Mouse (Mus musculus) embryonic facial prominence, embryonic 10.5 days (tissue): ENCODE measurements around the gene Aff3. TPM values are rescaled to one million over a fixed set of nuclear protein-coding genes. Genes with fewer than 3 reads are reported as not detected.
A peak's percentile ranks its signal among the peaks of the same experiment; 100 is the strongest.

Experiments
- DNase-seq: peaks from one replicate; pipeline ENCODE4 v3.0.0-alpha.2; 2017; ENCODE audit warnings: low spot score
- H3K27ac ChIP-seq: fragments of 300-500 bp; sonication (generic); replicated peaks from 2 replicates; pipeline ENCODE4 v1.5.1; 2016; ENCODE audit warnings: mild to moderate bottlenecking
- H3K27me3 ChIP-seq: fragments of 300-500 bp; sonication (generic); replicated peaks from 2 replicates; pipeline ENCODE4 v1.6.1; 2016; ENCODE audit warnings: low read depth, mild to moderate bottlenecking; ENCODE audit not compliant: poor library complexity, severe bottlenecking
- H3K36me3 ChIP-seq: fragments of 300-500 bp; sonication (generic); replicated peaks from 2 replicates; pipeline ENCODE4 v1.6.1; 2016; ENCODE audit warnings: mild to moderate bottlenecking, moderate library complexity
- H3K4me1 ChIP-seq: fragments of 300-500 bp; sonication (generic); 2 replicates; pipeline ENCODE4 v1.6.1; 2016
- H3K4me3 ChIP-seq: fragments of 300-500 bp; sonication (generic); 2 replicates; pipeline ENCODE4 v1.5.1; 2016; ENCODE audit warnings: mild to moderate bottlenecking, moderate library complexity
- H3K9me3 ChIP-seq: fragments of 300-500 bp; sonication (generic); 2 replicates; pipeline ENCODE4 v1.6.1; 2016; ENCODE audit warnings: mild to moderate bottlenecking
- WGBS: fragments of 180-500 bp; shearing (Covaris S2); methylation state at CpG from one replicate; pipeline ENCODE4 v1.1.7; 2016; 5-methylcytosine and 5-hydroxymethylcytosine counted together
- polyA plus RNA-seq: library from polyadenylated mRNA; unstranded; fragments of >200 nt; fragmentation: Nextera tagmentation; extraction: Ambion mirVana; gene quantifications from 2 replicates; pipeline ENCODE4 v1.2.1, GENCODE M21; 2016

Aff3 gene
- polyA plus RNA-seq, 1 experiment from 2014 or later, result 8.7 TPM

- H3K4me3 ChIP-seq, result no peak overlapping the region
- no peaks in the 10 kb centered on the region for H3K4me1 ChIP-seq
- H3K36me3 ChIP-seq, result no peaks in the 10 kb centered on the region
- no peaks in the 10 kb centered on the region for H3K27me3 ChIP-seq
- 93% methylated on average over 1 of the region's 1 CpGs for WGBS
- H3K9me3 ChIP-seq, result no peaks in the 10 kb centered on the region
- no peak overlapping the region for H3K27ac ChIP-seq
- no peak for DNase-seq
Measured at GRCm38 (mm10) chr1:38286551-38286950, 378.2 kb downstream of the Aff3 start.

GRCm38 (mm10) chr1:38280549-38280948 lies 384.2 kb downstream of the Aff3 start:
- H3K4me1 ChIP-seq, result no peaks in the 10 kb centered on the region
- no peaks in the 10 kb centered on the region for H3K9me3 ChIP-seq
- no peak for DNase-seq
- no peak overlapping the region for H3K27ac ChIP-seq
- H3K27me3 ChIP-seq, result no peaks in the 10 kb centered on the region
- 89% methylated on average over 7 of the region's 7 CpGs for WGBS
- H3K4me3 ChIP-seq, result no peak overlapping the region
- H3K36me3 ChIP-seq, result no peaks in the 10 kb centered on the region

- Histone ChIP-seq H3K9me3 (no peaks in the 10 kb centered on the region), H3K4me3 (no peak overlapping the region), H3K4me1 (peaks cover 10% of the 10 kb centered on the region), H3K27me3 (no peaks in the 10 kb centered on the region), H3K36me3 (peaks cover 5% of the 10 kb centered on the region), H3K27ac (no peak overlapping the region)
- no peak for DNase-seq
- WGBS, result 99% methylated on average over 2 of the region's 2 CpGs
Measured at GRCm38 (mm10) chr1:38271312-38271711, 393.4 kb downstream of the Aff3 start.

DNA sequence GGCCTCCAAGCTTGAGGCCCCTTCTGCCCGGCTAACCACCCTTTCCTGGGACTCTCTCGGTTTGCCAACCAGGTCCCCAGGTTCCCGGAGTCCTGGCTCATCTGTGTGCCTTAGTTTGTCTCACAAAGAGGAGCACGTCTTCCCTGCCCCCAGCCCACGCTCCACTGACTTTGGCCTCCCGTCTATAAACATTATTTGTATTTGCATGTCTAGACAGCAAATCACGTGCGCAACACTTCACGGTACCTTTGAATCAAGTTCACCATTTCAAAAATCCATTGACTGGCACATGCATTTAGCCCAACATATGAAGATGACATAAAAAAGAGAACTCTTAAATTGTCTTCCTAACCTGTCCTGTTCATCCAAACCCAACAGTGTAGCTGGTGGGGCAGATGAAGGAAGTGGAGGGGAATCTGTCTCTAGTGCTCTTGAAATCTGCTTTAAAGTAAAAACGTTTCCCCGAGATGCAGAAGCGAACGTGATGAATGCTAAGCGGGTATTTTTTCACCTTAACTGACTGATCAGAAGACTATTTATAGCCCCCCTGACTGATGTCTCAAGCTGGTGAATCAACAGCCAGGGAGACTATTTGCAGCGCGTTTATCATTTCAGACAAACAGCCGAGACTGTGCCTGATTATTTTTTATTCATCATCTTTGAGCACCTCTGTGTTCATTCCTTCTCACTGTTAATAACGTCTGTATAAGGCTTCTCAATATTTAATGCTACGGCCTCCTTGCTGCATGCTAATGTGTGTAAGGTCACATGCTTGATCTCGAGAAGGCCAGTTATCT lies 396.3 kb downstream of the Aff3 start:
- no peak for DNase-seq
- Histone ChIP-seq H3K4me1 (peaks cover 16% of the 10 kb centered on the region), H3K27me3 (no peaks in the 10 kb centered on the region), H3K27ac (no peak overlapping the region), H3K9me3 (no peaks in the 10 kb centered on the region), H3K36me3 (peaks cover 27% of the 10 kb centered on the region), H3K4me3 (no peak overlapping the region)
- 86% methylated on average over 20 of the region's 20 CpGs for WGBS

GRCm38 (mm10) chr1:38263251-38263650 lies 401.5 kb downstream of the Aff3 start:
- Histone ChIP-seq H3K9me3 (no peaks in the 10 kb centered on the region), H3K4me3 (no peak overlapping the region), H3K4me1 (peaks cover 46% of the 10 kb centered on the region), H3K27ac (no peak overlapping the region), H3K36me3 (peaks cover 27% of the 10 kb centered on the region), H3K27me3 (no peaks in the 10 kb centered on the region)
- WGBS, result 57% methylated on average over 8 of the region's 8 CpGs
- DNase-seq, result no peak

- no peak overlapping the region for H3K27ac ChIP-seq
- H3K4me3 ChIP-seq, result no peak overlapping the region
- H3K9me3 ChIP-seq, result no peaks in the 10 kb centered on the region
- 69% methylated on average over 11 of the region's 11 CpGs for WGBS
- DNase-seq, result no peak
- no peaks in the 10 kb centered on the region for H3K27me3 ChIP-seq
- H3K4me1 ChIP-seq, result peaks cover 46% of the 10 kb centered on the region
- H3K36me3 ChIP-seq, result peaks cover 27% of the 10 kb centered on the region
Measured at GRCm38 (mm10) chr1:38262362-38263154, 402.2 kb downstream of the Aff3 start.

DNA sequence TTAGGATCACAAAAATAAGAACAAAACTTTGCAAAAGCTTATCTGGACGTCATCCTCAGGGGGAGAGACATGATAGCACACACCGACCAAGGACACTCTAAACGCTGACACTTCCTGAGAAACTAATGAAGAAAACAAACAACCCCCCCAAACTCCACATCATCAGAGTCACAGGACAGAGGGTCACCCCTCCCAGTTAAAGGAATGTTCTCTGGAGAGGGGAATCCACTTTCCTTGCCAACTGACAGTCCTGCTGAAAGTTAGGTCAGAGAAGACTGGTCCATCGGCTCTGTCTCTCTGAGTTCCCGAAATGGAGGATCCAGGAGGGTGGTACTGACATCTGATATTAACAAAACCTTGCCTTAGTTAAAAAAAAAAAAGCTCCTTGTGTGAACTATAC lies 403.7 kb downstream of the Aff3 start:
- Histone ChIP-seq H3K27me3 (no peaks in the 10 kb centered on the region), H3K4me1 (peaks cover 58% of the 10 kb centered on the region), H3K9me3 (no peaks in the 10 kb centered on the region), H3K4me3 (no peak overlapping the region), H3K27ac (no peak overlapping the region), H3K36me3 (peaks cover 20% of the 10 kb centered on the region)
- 74% methylated on average over 5 of the region's 5 CpGs for WGBS
- no peak for DNase-seq

DNA sequence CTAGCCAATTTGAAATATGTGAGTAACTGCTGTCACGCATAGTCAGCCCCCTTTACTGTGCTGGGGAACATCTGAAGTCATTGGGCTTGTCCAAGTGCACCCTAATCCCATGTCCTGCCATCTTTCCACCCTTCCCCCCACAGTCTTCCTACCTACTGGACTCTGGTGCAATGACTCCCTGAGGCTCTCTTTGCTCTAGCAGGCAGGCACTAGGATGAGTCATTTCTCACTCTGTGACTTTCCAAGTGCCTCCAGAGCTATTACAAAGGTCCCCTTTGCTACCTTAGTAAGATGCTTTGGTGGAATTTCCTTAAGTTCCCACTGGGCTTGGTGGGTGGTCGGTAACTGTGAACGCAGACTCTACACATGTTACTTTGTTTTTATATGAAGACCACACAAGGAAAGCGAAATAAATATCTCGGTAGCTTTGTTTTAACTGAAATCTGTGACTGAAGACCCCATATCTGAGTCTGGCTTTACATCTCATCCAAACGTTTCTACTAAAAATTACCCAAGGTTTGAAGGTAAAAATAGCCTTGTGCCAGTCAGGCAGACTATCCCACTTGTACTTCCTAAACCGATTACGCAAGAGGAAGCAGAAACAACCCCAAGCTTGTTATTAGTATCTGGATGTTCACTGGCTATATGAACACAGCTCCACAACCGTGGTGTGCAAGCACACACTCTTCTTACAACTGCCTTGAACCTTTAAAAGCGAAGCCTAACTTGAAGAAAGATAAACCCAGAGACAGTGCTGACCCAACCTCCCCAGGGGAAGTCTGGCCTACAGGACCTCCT lies 405.0 kb downstream of the Aff3 start:
- WGBS, result 81% methylated on average over 10 of the region's 10 CpGs
- H3K9me3 ChIP-seq, result no peaks in the 10 kb centered on the region
- H3K36me3 ChIP-seq, result peaks cover 7% of the 10 kb centered on the region
- no peak for DNase-seq
- H3K4me3 ChIP-seq, result no peak overlapping the region
- no peaks in the 10 kb centered on the region for H3K27me3 ChIP-seq
- H3K4me1 ChIP-seq, result peaks cover 64% of the 10 kb centered on the region
- H3K27ac ChIP-seq, result no peak overlapping the region

DNA sequence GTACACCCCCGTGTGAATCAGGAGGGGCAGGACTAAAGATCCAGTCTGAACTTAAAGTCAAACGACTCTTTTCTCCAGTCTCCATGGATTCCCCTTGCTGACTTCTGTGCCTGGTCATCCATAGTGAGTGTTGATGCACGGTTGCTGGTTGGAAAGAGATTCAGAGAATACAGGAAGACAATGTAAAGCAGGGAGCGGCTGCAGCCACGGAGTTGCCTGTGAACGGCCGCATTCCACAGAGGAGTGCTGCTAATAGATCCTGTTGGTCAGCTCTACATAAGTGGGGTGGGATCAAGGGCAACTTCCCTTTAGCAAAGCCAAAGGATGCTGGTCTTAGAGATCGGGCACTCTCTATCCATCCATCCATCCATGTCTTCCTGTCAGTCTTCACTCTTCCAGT lies 410.3 kb downstream of the Aff3 start:
- Histone ChIP-seq H3K36me3 (no peaks in the 10 kb centered on the region), H3K27me3 (no peaks in the 10 kb centered on the region), H3K4me1 (peaks cover 34% of the 10 kb centered on the region), H3K9me3 (no peaks in the 10 kb centered on the region), H3K27ac (no peak overlapping the region), H3K4me3 (no peak overlapping the region)
- DNase-seq, result no peak
- WGBS, result 86% methylated on average over 8 of the region's 8 CpGs

GRCm38 (mm10) chr1:38252766-38253079 lies 412.0 kb downstream of the Aff3 start:
- Histone ChIP-seq H3K27me3 (no peaks in the 10 kb centered on the region), H3K36me3 (no peaks in the 10 kb centered on the region), H3K4me1 (peaks cover 36% of the 10 kb centered on the region), H3K4me3 (no peak overlapping the region), H3K9me3 (no peaks in the 10 kb centered on the region), H3K27ac (no peak overlapping the region)
- DNase-seq, result peak; percentile 28
- whole genome bisulfite sequencing, result 49% methylated on average over 2 of the region's 2 CpGs

GRCm38 (mm10) chr1:38252031-38252765 lies 412.6 kb downstream of the Aff3 start:
- Histone ChIP-seq H3K4me3 (no peak overlapping the region), H3K36me3 (no peaks in the 10 kb centered on the region), H3K27ac (no peak overlapping the region)

GRCm38 (mm10) chr1:38251448-38251847 lies 413.3 kb downstream of the Aff3 start:
- Histone ChIP-seq H3K36me3 (no peaks in the 10 kb centered on the region), H3K9me3 (no peaks in the 10 kb centered on the region), H3K4me1 (peaks cover 33% of the 10 kb centered on the region), H3K4me3 (no peak overlapping the region), H3K27me3 (no peaks in the 10 kb centered on the region), H3K27ac (no peak overlapping the region)
- WGBS, result 92% methylated on average over 11 of the region's 11 CpGs
- DNase-seq, result no peak

More at GRCm38 (mm10) chr1:38252031-38252765, 412.6 kb downstream of the Aff3 start:
- no peaks in the 10 kb centered on the region for H3K27me3 ChIP-seq
- WGBS, result 94% methylated on average over 19 of the region's 19 CpGs
- peaks cover 34% of the 10 kb centered on the region for H3K4me1 ChIP-seq
- no peaks in the 10 kb centered on the region for H3K9me3 ChIP-seq
- DNase-seq, result no peak
